Mouse (Mus musculus): Measurements from ENCODE around the gene Epb41.

- no peak for TF ChIP-seq CTCF (IDR thresholded peaks at IDR 0.05; ENCODE audit: control insufficient read depth, insufficient read depth, insufficient read length)
- no peak for TF ChIP-seq FOSL1 (IDR thresholded peaks at IDR 0.05; ENCODE audit: insufficient read depth, low read length, poor library complexity, severe bottlenecking)
- TF ChIP-seq USF1 (IDR thresholded peaks at IDR 0.05; ENCODE audit: low read depth) = no peak
Measured at GRCm38 (mm10) chr4:131875242-131875641, 199.9 kb downstream of the Epb41 start.

Measured in C2C12 (cell line).